Mouse (Mus musculus): ENCODE results near the gene Nrn1.

GRCm38 (mm10) chr13:36766801-36767200 is 31.9 kb upstream of the Nrn1 start:
- TF ChIP-seq CTCF (IDR thresholded peaks at IDR 0.05; ENCODE audit: borderline replicate concordance, insufficient read depth, low read depth, low read length) (no peak), POLR2A (IDR thresholded peaks at IDR 0.05; ENCODE audit: borderline replicate concordance, insufficient read depth, low read length) (no peak)
